Mouse (Mus musculus) thymus, postnatal 4 days (tissue): Measurements from ENCODE around the gene Ptov1.
A peak's percentile ranks its signal among the peaks of the same experiment; 100 is the strongest.
"Not testable (repeated sequence)": the region's sequence is repeated elsewhere in the genome, so short reads cannot be mapped to it uniquely, and the experiment has no call there.

Source experiments
- DNase-seq: peaks from one replicate; pipeline ENCODE4 v3.0.0; 2021

Gene Ptov1

DNA sequence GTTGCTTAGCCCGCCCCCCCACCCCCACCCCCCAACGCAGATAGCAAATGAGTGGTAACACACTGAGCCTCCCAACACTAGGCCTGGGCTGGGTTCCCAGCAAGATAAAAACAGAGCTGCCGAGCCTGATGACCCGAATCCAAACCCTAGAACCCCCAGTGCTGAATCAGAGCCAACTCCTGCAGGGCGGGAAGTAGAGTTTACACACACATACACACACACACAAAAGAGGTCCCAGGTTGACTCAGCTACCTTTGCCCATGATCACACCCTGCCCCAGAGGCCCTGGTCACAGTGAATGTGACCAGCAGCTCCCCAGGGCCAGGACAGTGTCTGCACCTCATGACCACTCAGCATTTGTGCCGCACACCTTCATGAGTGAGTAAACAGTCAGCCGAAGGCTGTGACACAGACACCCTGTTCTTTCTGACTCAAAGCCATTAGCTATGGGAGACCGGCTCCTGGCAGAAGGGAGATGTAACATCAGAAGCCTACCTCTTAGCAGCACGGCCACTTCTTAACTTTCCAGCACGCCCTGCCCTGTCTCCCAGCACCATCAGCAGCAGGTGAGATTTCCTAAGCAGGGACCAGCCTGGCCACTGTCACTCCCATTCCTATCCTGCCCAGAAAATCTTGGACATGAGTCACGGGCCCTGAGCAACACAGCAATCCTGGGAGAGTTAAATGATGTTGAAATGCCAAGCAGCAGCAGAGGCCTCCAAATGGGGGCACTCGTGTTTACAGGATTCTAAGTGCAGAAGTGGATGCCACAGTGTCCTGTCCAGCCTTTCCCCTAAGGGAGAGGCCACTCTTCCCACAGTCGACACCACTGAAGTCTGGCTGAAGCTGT lies 18.9 kb upstream of the Ptov1 start:
- no peak for DNase-seq

- no peak for DNase-seq
Observed at GRCm38 (mm10) chr7:44886964-44887363, 17.4 kb upstream of the Ptov1 start.

DNA sequence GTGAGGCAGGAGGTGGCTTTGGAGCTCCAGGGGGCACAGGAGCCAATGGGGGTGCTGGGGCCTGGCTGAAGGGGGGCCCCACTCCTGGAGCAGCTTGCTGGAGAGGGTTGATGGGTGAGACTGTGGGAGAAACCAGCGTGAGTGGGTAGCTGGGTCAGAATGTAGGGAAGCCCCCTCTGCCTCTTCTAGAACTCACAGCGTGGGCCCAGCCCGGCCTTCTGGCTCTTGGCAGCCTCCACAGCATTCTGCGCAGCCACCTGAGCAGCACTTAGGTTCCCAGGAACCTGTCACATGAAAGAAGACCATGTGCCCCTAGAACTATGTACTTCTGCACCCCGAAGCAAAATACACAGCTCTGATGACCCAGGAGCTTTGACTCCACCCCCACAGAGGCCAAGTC lies 15.0 kb upstream of the Ptov1 start:
- DNase-seq = no peak

DNA sequence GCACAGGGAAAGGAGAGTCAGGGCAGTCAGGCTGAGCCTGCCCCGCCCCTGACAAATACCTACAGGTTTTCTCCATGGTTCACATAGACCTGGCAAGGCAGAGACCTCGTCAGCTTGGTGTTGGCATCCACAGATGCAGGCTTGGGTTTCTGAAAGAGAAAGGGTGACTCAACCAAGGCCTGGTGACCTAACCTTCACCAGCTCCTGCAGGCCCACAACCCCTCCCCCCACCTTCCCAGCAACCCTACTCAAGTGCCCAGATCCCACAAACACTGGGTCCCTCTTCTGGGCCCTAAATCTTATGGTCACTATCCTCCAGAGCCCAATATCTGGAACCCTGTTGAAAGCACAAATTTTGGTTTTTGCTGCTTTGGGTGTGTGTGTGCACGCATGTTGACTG lies 13.4 kb upstream of the Ptov1 start:
- no peak for DNase-seq

DNA sequence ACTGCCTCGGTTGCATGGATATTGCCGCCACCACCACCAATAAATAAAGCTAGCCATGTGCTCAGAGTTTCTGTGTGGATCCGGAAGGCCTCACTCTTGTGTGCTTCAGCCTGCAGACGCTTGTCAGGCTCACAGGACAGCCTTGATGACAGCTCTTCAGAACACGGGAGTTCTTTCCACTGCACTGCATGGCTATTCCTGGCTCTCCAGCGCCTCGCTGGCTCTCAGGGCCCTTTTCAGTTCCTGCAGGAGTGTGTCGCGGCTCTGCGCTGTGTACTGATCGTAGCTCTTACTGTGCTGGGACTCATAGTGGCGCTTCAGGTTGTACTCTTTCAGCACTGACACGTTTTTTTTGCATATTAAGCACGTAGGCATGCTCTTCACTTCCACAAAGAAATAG lies 8.2 kb upstream of the Ptov1 start:
- DNase-seq = no peak

- not testable (repeated sequence) for DNase-seq
Observed at GRCm38 (mm10) chr7:44871774-44872173, 2.2 kb upstream of the Ptov1 start.

DNA sequence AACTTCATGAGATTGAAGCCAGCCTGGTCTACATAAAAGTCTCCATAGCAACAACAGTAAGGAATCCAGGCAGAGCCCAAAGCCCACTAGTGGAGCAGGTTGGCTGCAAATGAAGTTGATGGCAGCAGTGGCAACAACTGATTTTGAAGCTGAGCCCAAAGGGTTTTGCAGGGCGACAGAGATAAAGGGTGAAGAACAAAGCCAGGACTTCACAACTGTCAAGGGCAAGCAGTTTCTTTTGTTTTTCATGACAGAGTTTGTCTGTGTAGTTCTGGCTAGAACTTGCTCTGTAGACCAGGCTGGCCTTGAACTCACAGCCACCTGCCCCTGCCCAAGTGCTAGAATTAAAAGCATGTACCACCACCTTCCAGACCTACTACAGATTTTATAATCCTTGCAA lies 1.6 kb upstream of the Ptov1 start:
- no peak for DNase-seq

DNA sequence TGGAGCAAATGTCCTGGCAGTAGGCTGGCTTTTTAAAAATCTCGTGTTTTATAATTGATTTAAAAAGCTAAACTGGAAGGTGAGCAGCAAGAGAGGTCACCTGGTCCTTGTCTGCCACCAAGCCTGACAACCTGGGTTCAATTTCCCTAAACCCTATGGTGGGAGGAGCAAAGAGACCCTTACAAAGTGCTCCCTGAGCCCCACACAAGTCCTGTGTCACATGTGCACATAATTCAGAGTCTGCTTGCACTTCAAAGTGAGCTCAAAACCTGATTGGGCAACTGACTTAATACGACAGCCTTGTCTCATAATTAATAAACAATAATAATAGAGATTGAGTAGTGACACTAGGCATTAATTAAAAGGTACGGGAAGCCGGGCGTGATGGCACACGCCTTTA lies 1.0 kb upstream of the Ptov1 start:
- DNase-seq = no peak

GRCm38 (mm10) chr7:44868919-44869696 lies 480 bp downstream of the Ptov1 start:
- peak; percentile 73 for DNase-seq

- no peak for DNase-seq
Observed at GRCm38 (mm10) chr7:44868465-44868864, 1.1 kb downstream of the Ptov1 start.

DNA sequence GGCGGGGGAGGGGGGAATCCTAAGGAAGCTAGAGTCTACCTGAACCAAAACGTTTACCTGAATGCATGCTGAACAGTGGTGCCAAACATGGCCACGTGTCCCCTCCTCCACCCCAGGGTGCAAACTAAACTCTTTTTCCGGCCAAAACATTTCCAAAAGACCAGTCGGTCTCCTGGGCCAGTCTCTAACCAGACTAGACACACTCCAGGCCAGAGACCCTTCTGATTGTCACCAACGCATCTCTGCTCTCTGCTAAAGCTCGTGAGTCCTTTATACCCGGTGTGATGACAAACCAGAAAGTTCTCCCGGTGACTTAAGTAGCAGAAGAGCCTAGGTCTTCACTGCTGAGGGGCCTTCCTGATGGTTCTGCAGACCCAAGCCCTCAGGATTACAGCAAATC lies 1.8 kb downstream of the Ptov1 start:
- no peak for DNase-seq

DNA sequence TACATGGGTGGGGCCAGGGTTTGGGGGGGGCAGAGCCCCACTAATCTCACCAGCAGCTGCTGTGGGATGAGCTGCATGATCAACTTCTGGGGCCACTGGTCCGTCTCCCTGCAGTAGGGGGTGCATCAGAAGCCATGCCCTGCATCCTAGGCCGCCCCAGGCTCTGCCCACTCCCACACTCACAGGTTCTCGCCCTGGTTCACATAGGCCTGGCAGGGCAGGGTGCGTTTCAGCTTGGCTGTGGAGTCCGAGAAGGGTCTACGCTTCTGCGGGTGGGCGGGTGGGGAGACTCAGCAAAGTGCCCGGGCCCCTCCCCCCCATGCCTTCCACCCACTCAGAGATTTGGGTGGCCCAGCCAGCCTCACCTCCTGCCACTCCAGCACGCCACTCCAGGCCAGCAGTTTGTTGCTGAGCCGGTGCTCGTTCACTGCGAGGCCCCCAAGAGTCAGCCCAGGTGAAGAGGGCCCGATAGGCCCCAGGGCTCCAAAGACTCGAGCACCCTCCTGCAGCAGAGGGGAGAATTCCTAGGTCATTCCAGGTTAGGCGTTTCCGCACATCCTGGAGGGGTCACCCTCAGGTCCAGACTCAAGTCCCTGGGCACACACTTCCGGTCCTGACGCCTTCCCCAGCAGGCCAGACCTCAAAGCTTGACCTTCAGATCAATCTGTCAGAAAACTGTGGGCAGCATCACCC lies 2.4 kb downstream of the Ptov1 start:
- DNase-seq = no peak

GRCm38 (mm10) chr7:44866276-44867009 lies 3.1 kb downstream of the Ptov1 start:
- DNase-seq = no peak

DNA sequence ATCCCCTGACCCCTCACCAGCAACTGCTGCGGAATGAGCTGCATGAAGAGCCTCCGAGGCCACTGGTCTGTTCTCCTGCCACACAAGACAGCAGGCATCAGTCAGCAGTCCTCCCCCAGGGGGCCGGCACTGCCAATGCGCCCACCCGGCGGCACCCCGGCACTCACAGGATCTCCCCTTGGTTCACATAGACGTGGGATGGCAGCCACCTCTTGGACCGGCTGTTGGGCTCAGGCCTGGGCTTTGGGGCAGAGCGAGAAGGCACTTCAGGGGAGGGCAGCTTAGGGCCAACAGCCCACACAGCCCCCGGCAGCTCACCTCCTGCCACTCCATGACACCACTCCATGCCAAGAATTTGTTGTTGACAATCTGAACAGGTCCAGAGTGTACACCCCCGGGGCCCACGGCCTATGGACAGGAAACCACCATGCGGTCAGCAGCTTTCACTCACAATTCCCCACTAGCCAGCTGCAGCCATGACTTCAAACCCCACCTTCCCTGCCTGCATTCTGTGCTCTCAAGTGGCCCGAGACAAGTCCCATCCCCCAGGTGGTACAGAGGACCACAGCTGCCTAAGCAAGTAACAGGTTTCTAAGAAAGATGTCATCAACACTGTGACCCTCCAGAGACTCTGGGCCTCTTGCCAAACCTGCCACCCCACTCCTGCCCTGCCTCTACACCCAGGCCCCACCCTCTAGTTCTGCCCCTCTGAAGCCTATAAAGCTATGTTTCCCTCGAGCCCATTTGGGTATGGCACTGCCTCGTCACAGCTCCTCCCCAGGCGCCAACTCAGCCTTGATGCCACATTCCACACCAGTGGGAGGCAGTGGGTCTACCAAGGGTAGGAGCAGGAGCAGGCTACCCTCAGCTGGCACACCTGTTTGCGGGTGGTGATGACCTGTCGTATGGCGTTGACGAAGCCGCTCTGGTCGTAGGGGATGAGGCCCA lies 4.7 kb downstream of the Ptov1 start:
- DNase-seq = peak; percentile 20

GRCm38 (mm10) chr7:44863982-44864494 lies 5.5 kb downstream of the Ptov1 start:
- DNase-seq = no peak

GRCm38 (mm10) chr7:44863210-44863609 lies 6.4 kb downstream of the Ptov1 start:
- DNase-seq = no peak

DNA sequence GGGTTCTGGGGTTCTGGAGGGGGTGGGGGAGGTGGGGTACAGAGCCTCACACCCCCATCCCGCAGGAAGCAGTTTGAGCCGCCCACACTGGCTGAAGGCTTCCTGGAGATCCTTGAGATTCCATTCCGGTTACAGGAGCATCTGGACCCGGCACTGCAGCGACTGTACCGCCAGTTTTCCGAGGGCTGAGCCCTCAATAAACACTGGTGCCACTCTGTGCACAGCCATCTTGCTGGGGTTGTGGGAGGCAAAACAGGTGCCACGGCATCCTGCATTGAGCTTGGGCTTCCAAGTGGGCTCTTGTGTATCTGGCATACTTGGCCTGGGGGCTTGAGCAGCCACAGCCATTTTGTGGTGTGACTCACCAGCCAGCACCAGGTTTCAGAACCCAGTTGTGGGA lies 7.2 kb downstream of the Ptov1 start:
- DNase-seq = no peak

GRCm38 (mm10) chr7:44861429-44861816 lies 8.2 kb downstream of the Ptov1 start:
- DNase-seq = peak; percentile 20

- peak; percentile 89 for DNase-seq
Observed at GRCm38 (mm10) chr7:44860576-44861428, 8.8 kb downstream of the Ptov1 start.

DNA sequence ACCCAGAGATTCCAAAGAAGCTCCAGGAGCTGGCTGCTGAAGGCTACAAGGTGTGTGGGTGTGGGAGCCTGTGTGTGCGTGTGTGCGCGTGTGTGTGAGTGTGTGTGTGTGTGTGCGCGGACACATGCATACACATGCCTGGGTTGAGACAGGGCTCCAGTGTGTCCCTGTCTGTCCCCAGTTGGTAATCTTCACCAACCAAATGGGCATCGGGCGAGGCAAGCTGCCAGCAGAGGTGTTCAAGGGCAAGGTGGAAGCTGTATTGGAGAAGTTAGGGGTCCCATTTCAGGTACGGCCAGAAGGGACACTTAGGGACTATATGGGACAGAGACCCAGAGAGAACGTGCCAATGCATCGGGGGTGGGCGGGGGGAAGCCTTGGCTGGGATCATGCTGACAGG lies 9.7 kb downstream of the Ptov1 start:
- DNase-seq = no peak

GRCm38 (mm10) chr7:44857905-44858304 lies 11.7 kb downstream of the Ptov1 start:
- peak; percentile 68 for DNase-seq
